Mouse (Mus musculus): ENCODE results near the gene Vcan. TPM values are rescaled to one million over a fixed set of nuclear protein-coding genes. Genes with fewer than 3 reads are reported as not detected.
A peak's percentile ranks its signal among the peaks of the same experiment; 100 is the strongest.

Gene Vcan
- 77.3 and 77.6 TPM in 2 replicates for polyA plus RNA-seq (2014; fragmentation: Nextera tagmentation; extraction: Ambion mirVana)

- peak within 1 kb of the TSS; percentile 69 for H3K4me2 ChIP-seq
- H3K4me1 ChIP-seq (ENCODE audit: insufficient read depth): peaks cover 6% of the 10 kb centered on the region
- 0 out of 2 replicates have a peak, but pooled peaks cover 4% of the 10 kb centered on the region for H3K36me3 ChIP-seq (ENCODE audit: insufficient read depth)
- ATAC-seq (ENCODE audit: insufficient read depth): peak; percentile 67
- no peak for TF ChIP-seq CTCF (IDR thresholded peaks at IDR 0.05; ENCODE audit: low read depth)
- peak within 1 kb of the TSS; percentile 96 for H3K27ac ChIP-seq (ENCODE audit: low read depth)
- under 1% methylated on average over 40 of the region's 40 CpGs for WGBS
- peak within 1 kb of the TSS; percentile 68 for H3K4me3 ChIP-seq (ENCODE audit: low read depth, low read length)
- no peaks in the 10 kb centered on the region for H3K27me3 ChIP-seq (ENCODE audit: insufficient read depth, low read length)
- H3K9me3 ChIP-seq (ENCODE audit: low read depth, low read length): no peaks in the 10 kb centered on the region
- H3K9ac ChIP-seq: peak within 1 kb of the TSS; percentile 83
- peak; percentile 86 for DNase-seq
These were observed at the start of gene Vcan for GRCm38 (mm10) chr13:89741766-89742685. TSS of gene Vcan (minus strand) at chr13:89742509.

GRCm38 (mm10) chr13:89791475-89791874, 49.2 kb upstream of the Vcan start:
- ATAC-seq (ENCODE audit: insufficient read depth) (no peak; the same call in 1 of the 2 replicates), DNase-seq (peak; percentile 40)
- no peaks in the 10 kb centered on the region for H3K36me3 ChIP-seq (ENCODE audit: insufficient read depth)
- peak overlapping the region; percentile 66 for H3K27ac ChIP-seq (ENCODE audit: low read depth)
- no peak overlapping the region for H3K9ac ChIP-seq
- 27% methylated on average over 5 of the region's 5 CpGs for WGBS
- H3K4me1 ChIP-seq (ENCODE audit: insufficient read depth): 0 out of 2 replicates have a peak, but pooled peaks cover 10% of the 10 kb centered on the region
- H3K27me3 ChIP-seq (ENCODE audit: insufficient read depth, low read length): no peaks in the 10 kb centered on the region
- TF ChIP-seq CTCF (IDR thresholded peaks at IDR 0.05; ENCODE audit: low read depth): no peak
- no peaks in the 10 kb centered on the region for H3K9me3 ChIP-seq (ENCODE audit: low read depth, low read length)
- H3K4me3 ChIP-seq (ENCODE audit: low read depth, low read length): no peak overlapping the region
- H3K4me2 ChIP-seq: no peak overlapping the region

DNA sequence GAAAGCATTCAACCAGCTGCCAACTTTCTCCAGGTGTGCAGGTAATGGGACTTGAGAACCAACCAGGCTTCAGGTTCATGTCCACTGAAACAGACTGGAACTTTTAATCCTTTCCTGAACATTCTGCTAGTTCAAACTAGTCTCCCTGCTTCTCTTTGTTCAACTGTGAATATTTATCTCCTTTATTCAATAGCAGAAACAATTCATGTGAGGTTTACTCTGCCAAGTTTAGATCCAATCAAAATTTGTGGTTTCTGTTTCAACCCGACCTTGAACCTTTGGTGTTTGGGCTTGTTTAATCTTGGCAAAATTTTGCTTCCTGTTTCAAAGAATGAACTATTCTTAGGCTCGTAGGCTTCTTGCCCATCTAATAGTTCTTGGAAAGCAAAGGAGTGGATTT, 40.6 kb upstream of the Vcan start:
- no peak overlapping the region for H3K27ac ChIP-seq (ENCODE audit: low read depth)
- no peaks in the 10 kb centered on the region for H3K36me3 ChIP-seq (ENCODE audit: insufficient read depth)
- ATAC-seq (ENCODE audit: insufficient read depth): no peak
- DNase-seq: peak; percentile 46
- no peak for TF ChIP-seq CTCF (IDR thresholded peaks at IDR 0.05; ENCODE audit: low read depth)
- H3K4me3 ChIP-seq (ENCODE audit: low read depth, low read length): no peak overlapping the region
- H3K27me3 ChIP-seq (ENCODE audit: insufficient read depth, low read length): no peaks in the 10 kb centered on the region
- no peak overlapping the region for H3K4me2 ChIP-seq
- no peaks in the 10 kb centered on the region for H3K4me1 ChIP-seq (ENCODE audit: insufficient read depth)
- H3K9ac ChIP-seq: no peak overlapping the region
- no peaks in the 10 kb centered on the region for H3K9me3 ChIP-seq (ENCODE audit: low read depth, low read length)
- WGBS: 34% methylated on average over 2 of the region's 2 CpGs

GRCm38 (mm10) chr13:89780276-89780675, 38.0 kb upstream of the Vcan start:
- no peaks in the 10 kb centered on the region for H3K4me1 ChIP-seq (ENCODE audit: insufficient read depth)
- 65% methylated on average over 3 of the region's 3 CpGs for WGBS
- TF ChIP-seq CTCF (IDR thresholded peaks at IDR 0.05; ENCODE audit: low read depth): no peak

GRCm38 (mm10) chr13:89779208-89779911, 37.1 kb upstream of the Vcan start:
- peak; percentile 96 for DNase-seq
- 63% methylated on average over 7 of the region's 7 CpGs for WGBS
- peak; percentile 66 for TF ChIP-seq CTCF (IDR thresholded peaks at IDR 0.05; ENCODE audit: low read depth)

More at GRCm38 (mm10) chr13:89780276-89780675, 38.0 kb upstream of the Vcan start:
- no peak overlapping the region for H3K4me3 ChIP-seq (ENCODE audit: low read depth, low read length)
- no peak overlapping the region for H3K27ac ChIP-seq (ENCODE audit: low read depth)
- H3K4me2 ChIP-seq: no peak overlapping the region
- DNase-seq (no peak), ATAC-seq (ENCODE audit: insufficient read depth) (no peak)
- no peaks in the 10 kb centered on the region for H3K9me3 ChIP-seq (ENCODE audit: low read depth, low read length)
- H3K9ac ChIP-seq: no peak overlapping the region
- H3K36me3 ChIP-seq (ENCODE audit: insufficient read depth): no peaks in the 10 kb centered on the region
- no peaks in the 10 kb centered on the region for H3K27me3 ChIP-seq (ENCODE audit: insufficient read depth, low read length)

DNA sequence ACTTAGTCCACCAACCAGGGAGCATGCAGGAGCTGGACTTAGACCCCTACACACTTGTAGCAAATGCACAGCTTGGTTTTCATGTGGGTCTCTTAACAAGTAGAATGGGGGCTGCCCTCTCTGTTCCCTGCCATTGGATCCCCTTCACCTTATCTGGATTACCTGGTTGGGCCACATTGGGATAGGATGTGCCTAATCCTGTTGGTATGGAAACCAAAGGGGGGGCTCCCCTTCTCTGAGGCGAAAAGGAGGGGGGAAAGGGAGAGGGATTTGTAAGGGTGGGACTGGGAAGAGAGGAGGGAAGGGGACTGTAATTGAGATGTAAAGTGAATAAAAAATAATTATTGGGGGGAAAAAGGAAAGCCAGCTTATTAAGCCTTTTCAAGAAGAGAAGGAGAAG, 35.5 kb upstream of the Vcan start:
- no peak for ATAC-seq (ENCODE audit: insufficient read depth)

More at GRCm38 (mm10) chr13:89779208-89779911, 37.1 kb upstream of the Vcan start:
- Histone ChIP-seq H3K4me2 (no peak overlapping the region), H3K9me3 (ENCODE audit: low read depth, low read length) (no peaks in the 10 kb centered on the region), H3K4me1 (ENCODE audit: insufficient read depth) (no peaks in the 10 kb centered on the region), H3K27me3 (ENCODE audit: insufficient read depth, low read length) (no peaks in the 10 kb centered on the region), H3K4me3 (ENCODE audit: low read depth, low read length) (no peak overlapping the region), H3K36me3 (ENCODE audit: insufficient read depth) (no peaks in the 10 kb centered on the region), H3K9ac (no peak overlapping the region), H3K27ac (ENCODE audit: low read depth) (no peak overlapping the region)
- peak; percentile 56; the same call in 1 of the 2 replicates for ATAC-seq (ENCODE audit: insufficient read depth)

GRCm38 (mm10) chr13:89777146-89777545, 34.8 kb upstream of the Vcan start:
- Histone ChIP-seq H3K4me3 (ENCODE audit: low read depth, low read length) (no peak overlapping the region), H3K36me3 (ENCODE audit: insufficient read depth) (no peaks in the 10 kb centered on the region), H3K27me3 (ENCODE audit: insufficient read depth, low read length) (no peaks in the 10 kb centered on the region), H3K9ac (no peak overlapping the region), H3K27ac (ENCODE audit: low read depth) (no peak overlapping the region), H3K4me1 (ENCODE audit: insufficient read depth) (no peaks in the 10 kb centered on the region), H3K4me2 (no peak overlapping the region), H3K9me3 (ENCODE audit: low read depth, low read length) (no peaks in the 10 kb centered on the region)
- WGBS: 94% methylated on average over 1 of the region's 1 CpGs
- no peak for DNase-seq
- no peak for ATAC-seq (ENCODE audit: insufficient read depth)
- no peak for TF ChIP-seq CTCF (IDR thresholded peaks at IDR 0.05; ENCODE audit: low read depth)

More for the DNA sequence above, 35.5 kb upstream of the Vcan start:
- no peak for TF ChIP-seq CTCF (IDR thresholded peaks at IDR 0.05; ENCODE audit: low read depth)
- DNase-seq: no peak
- Histone ChIP-seq H3K27ac (ENCODE audit: low read depth) (no peak overlapping the region), H3K36me3 (ENCODE audit: insufficient read depth) (no peaks in the 10 kb centered on the region), H3K9ac (no peak overlapping the region), H3K4me1 (ENCODE audit: insufficient read depth) (no peaks in the 10 kb centered on the region), H3K27me3 (ENCODE audit: insufficient read depth, low read length) (no peaks in the 10 kb centered on the region), H3K4me2 (no peak overlapping the region), H3K4me3 (ENCODE audit: low read depth, low read length) (no peak overlapping the region), H3K9me3 (ENCODE audit: low read depth, low read length) (no peaks in the 10 kb centered on the region)
- WGBS: 63% methylated on average over 1 of the region's 1 CpGs
